Mouse (Mus musculus): ENCODE results near the gene Tmc5. TPM values are rescaled to one million over a fixed set of nuclear protein-coding genes. Genes with fewer than 3 reads are reported as not detected.

Tmc5 gene
- total RNA-seq, 2 experiments from 2014 or later: 0.19 to 0.22 TPM

DNA sequence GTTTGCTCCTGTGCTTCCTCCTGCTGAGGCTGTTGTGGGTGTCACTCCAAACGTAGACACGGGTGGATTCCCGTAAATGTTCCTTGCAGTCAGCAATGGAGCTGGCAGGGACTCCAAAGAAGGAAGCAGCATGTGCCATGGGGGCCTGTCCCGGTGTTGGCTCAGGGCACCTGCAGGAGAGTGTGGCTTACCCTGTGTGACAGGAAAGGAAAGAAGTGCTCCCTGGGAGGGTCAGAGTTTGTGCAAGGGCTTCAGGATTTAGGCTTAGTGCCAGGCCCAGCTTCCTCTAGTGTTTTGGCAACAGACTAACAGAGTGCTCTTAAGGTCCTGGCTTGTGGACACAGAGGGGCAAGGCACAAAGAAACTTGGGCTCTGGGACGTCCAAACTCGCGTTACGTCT, 7.7 kb downstream of the Tmc5 start:
- no peak for DNase-seq
- intact Hi-C loops (cut with DNase I): no loop called here

DNA sequence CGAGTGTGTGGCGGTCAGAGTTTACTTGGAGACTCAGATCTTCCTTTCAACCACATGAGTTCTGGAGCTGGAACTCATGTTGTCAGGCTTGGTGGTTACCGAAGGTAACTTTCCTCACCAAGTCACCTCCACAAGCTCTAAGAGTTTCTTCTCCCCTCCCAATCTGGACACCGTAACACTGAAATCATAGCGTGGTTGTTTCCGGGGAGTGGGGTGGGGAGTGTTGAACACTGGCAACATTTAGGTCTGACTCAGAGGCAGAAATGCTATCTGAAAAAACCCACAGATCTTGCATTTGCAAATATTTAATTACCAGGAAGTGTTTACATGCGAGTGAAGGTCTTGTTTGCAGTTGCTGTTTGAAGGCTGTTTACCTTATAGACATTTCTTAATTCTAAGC, 12.7 kb downstream of the Tmc5 start:
- no peak for DNase-seq
- intact Hi-C loops (cut with DNase I): no loop called here

GRCm38 (mm10) chr7:118610721-118611120, 13.6 kb downstream of the Tmc5 start:
- intact Hi-C loops (cut with DNase I): no loop called here

DNA sequence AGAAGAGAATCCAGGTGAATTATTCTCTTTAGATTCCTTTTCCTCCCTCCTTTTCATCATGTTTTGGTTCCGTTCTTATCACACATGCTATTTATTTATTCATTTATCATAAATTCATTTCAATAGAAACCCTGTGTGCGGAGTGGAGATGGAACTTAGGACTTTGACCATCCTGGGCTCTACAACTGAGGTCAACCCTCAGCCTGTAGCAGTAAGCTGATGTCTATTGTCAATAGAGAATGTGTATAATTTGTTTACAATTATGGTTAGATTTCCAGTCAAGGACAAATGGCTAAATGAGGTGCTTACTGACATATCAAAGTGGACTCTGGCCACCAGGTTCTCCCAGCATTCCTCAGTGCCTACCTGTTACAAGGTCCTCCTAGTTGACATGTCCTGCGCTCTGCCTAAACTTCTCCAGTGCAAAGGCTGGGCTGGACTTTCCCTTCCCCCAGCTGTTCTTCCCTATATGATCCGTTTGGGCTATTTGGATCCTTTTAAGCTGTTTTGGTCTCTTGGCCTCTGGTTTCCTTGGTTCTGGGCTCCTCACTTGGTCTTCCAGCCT, 14.2 kb downstream of the Tmc5 start:
- intact Hi-C loops (cut with DNase I): no loop called here
- no peak for DNase-seq

More at GRCm38 (mm10) chr7:118610721-118611120, 13.6 kb downstream of the Tmc5 start:
- no peak for DNase-seq

GRCm38 (mm10) chr7:118611933-118612332, 14.8 kb downstream of the Tmc5 start:
- intact Hi-C loops (cut with DNase I): no loop called here
- no peak for DNase-seq

- intact Hi-C loops (cut with DNase I): no loop called here
- DNase-seq: no peak
These were observed 17.0 kb downstream of the Tmc5 start for GRCm38 (mm10) chr7:118614076-118614475.

DNA sequence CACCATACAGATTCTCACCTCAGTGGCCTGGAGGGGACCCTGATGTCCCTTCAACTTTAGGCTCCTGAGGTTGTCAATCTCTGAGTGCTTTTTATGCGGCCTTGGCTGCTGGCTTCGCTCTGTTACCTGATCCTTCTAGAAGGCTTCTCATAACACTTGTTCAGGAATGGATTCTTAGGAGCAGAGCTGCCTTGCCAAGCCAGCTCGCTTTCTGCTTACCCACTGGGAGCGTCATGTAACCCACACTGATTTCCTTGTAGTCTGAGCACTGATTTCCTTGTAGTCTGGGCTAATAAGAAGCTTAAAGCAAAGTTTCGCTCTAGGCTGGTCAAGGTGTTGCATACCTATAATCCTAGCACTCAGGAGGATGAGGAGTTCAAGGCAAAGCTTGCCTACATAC, 21.0 kb downstream of the Tmc5 start:
- intact Hi-C loops (cut with DNase I): no loop called here

GRCm38 (mm10) chr7:118620243-118620906, 23.3 kb downstream of the Tmc5 start:
- DNase-seq: no peak
- intact Hi-C loops (cut with DNase I): no loop called here

More for the DNA sequence above, 21.0 kb downstream of the Tmc5 start:
- DNase-seq: no peak

- intact Hi-C loops (cut with DNase I): no loop called here
- no peak for DNase-seq
These were observed 24.0 kb downstream of the Tmc5 start for GRCm38 (mm10) chr7:118621094-118621493.

GRCm38 (mm10) chr7:118627550-118628298, 30.6 kb downstream of the Tmc5 start:
- intact Hi-C loops (cut with DNase I): no loop called here
- no peak for DNase-seq

DNA sequence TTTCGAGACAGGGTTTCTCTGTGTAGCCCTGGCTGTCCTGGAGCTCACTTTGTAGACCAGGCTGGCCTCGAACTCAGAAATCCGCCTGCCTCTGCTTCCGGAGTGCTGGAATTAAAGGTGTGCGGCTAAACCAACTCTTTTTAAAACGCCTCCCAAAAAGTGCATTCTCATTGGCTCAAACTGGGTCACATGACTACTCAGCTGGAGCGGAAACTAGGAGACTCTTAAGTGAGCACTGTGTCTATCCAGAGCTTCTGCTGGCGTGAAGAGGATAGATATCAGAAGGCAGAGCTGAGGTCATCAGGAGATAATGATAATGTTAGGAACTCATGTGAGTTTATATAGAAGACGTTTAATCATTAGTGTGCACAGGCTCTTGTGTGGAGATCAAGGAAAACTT, 36.0 kb downstream of the Tmc5 start:
- no peak for DNase-seq
- intact Hi-C loops (cut with DNase I): no loop called here

- intact Hi-C loops (cut with DNase I): no loop called here
- no peak for DNase-seq
These were observed 36.9 kb downstream of the Tmc5 start for GRCm38 (mm10) chr7:118633951-118634350.

DNA sequence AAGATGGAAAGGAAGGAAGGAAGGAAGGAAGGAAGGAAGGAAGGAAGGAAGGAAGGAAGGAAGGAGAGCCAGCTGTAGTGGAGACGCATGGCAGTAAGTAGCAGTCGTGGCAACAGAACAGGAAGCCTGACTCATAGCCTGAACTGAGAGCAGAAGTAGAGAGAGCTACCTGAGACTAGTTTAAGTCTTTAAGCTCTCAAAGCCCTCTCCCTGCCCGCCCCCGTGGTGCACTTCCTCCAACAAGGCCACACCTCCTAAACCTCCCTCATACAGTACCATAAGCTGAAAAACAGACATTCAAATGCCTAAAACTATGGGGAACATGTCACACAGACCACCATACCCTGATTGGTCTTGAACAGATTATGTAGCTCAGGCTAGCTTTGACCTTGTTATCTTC, 40.4 kb downstream of the Tmc5 start:
- intact Hi-C loops (cut with DNase I): no loop called here
- DNase-seq: no peak

DNA sequence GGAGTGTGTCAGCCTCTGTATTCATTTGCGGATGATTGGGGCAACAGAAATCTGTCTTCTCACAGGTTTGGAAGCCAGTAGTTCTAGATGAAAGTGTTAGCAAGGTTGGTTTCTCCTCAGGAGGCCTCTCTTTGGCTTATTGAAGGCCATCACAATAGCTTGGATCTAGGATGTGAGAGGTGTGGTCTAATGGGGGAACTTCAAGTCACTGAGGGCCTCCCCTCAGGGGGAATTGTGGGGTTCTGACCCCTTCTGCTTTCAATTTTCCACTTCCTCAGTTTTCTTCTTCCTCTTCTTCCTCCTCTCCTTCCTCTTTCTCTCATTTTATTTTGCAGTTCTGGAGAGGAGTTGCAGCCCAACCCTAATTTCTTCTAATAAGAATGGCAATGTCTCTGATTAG, 49.1 kb downstream of the Tmc5 start:
- intact Hi-C loops (cut with DNase I): no loop called here
- no peak for DNase-seq

DNA sequence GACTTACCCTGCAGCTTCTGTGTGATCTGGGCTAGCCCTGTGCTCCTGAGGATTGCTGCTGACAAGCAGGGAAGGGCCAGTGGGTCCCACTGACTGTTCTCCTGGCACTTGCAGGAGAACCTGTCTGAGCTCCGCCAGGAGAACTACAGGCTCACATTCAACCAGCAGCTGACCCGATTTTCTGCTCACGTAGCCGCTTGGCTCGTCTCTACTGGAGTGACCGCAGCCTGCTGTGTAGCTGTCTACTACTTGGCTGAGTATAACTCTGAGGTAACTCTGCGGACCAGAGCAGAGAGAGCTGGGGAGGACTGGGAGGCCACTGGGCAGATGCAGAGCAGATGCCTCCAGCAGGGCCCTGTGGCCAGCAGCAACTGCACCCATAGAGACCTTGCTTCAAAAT, 52.2 kb downstream of the Tmc5 start:
- no peak for DNase-seq
- intact Hi-C loops (cut with DNase I): no loop called here

GRCm38 (mm10) chr7:118650119-118650518, 53.0 kb downstream of the Tmc5 start:
- DNase-seq: no peak
- intact Hi-C loops (cut with DNase I): no loop called here

GRCm38 (mm10) chr7:118650891-118651290, 53.8 kb downstream of the Tmc5 start:
- intact Hi-C loops (cut with DNase I): no loop called here

DNA sequence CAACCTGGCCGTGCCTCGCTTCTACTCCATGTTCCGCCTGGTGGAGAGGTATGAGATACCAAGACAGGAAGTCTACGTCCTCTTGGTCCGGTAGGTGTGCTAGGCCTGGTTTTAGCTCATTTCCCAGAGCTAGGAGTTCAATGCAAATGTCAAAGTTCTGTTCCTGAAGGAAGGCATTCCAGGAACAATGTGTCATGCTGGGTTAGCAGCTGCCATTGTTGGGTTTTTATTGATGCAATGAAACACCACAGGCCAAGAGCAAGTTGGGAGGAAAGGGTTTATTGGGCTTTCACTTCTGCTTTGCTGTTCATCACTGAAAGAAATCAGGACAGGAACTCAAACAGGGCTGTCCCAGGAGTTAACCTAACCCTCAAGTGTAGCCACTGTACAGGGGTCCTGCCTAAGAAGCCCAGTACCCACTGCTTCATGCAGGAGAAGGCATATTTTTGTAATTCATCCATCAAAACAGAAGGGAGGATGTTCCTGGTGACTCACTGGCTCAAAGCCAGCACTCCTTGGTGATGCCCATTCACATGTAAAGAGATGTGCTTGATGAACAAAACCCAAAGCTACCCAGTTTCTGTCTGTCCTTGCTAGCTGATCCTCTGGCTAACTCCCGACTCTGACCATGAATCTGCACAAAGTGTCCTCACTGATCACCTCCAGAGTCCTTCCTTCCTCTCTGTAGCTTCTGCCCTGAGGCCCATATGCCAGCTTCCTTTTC, 55.6 kb downstream of the Tmc5 start:
- intact Hi-C loops (cut with DNase I): no loop called here
- no peak for DNase-seq

More at GRCm38 (mm10) chr7:118650891-118651290, 53.8 kb downstream of the Tmc5 start:
- no peak for DNase-seq

DNA sequence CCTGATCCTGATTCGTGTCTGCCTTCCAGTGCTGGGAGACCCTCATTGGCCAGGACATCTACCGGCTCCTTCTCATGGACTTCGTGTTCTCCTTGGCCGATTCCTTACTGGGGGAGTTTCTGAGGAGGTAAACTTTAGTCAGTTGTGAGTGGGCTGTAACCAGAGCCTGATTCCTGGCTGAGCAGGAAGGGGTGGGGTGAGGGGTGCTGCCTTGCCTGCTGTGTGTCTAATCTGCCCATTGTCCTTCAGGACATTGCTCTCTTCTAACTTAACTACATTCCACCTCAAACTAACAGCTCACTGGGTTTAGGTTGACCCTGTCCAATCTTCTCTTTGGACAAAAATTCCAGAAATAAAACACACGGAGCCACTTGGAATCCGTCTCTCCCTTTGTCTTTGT, 59.6 kb downstream of the Tmc5 start:
- DNase-seq: no peak
- intact Hi-C loops (cut with DNase I): no loop called here

GRCm38 (mm10) chr7:118667773-118668172, 70.7 kb downstream of the Tmc5 start:
- DNase-seq: no peak
- intact Hi-C loops (cut with DNase I): no loop called here

DNA sequence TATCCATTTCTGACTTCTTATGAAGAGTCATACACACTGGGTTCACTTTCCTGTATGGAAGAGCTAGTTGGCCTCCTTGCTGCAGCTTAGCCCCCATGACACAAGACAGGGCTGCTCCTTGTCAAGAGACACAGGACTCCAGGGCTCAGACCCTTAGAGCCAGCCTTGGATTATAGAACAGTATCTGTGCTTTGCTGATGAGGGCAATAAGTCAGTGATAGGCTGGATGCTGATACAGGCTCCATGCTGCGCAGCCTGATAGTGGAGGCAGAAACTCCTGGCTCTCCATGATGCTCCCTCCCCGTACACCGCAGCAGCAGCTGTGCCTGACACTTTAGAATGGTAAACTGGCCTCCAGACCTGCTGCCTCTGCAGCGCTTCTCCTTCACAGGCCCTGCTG, 73.0 kb downstream of the Tmc5 start:
- intact Hi-C loops (cut with DNase I): no loop called here
- DNase-seq: no peak
